Mouse (Mus musculus) neutrophil, adult 65 days (primary cell): ENCODE results near the gene Mcpt1. TPM values are rescaled to one million over a fixed set of nuclear protein-coding genes. Genes with fewer than 3 reads are reported as not detected.

Experiments
- total RNA-seq: library from RNA; stranded (reverse); gene quantifications from 2 replicates; pipeline ENCODE4 v1.2.4, GENCODE M21; 2023

Mcpt1 gene
- not detected in 2 replicates for total RNA-seq

DNA sequence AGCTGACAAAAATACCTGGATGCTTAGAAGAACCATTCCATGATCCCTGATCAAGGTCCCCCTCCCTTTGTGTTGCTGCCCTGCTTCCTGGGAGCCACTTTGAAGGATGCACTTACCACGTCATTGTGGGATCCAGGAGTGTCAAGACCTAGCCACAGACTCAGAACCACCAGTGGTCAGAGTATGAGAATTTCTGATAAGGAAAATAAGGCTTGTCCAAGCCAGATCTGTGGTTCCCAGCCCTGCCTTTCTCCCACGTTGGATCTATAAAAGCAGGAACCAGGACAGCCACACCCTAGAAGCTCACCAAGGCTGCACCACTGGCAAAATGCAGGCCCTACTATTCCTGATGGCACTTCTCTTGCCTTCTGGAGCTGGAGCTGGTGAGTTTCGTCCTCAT is at the start of gene Mcpt1:
TSS of gene Mcpt1 (plus strand) at position 301 of the 400 bp plus-strand sequence.

DNA sequence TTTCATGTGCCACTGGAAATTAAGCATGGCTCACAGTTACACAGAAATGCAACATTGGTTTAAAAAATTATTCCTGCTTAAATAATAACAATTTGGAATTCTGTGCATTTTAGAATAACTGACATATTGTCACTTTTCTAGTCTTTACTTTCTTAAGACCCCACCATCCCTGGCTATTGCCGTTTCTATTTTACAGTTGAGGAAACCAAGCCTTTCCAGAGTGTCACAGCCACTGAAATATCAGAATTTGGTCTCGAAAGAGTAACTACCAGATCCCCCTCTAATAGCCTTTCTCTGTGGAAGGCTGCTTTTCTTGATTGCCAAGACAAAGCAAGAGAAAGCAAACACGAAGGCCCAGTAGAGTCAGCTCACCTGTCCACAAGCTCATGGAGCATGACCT is 12.6 kb downstream of the Mcpt1 start, which contains the start of gene Mcpt9:
TSS of gene Mcpt9 (minus strand) at position 101 of the 400 bp plus-strand sequence.

DNA sequence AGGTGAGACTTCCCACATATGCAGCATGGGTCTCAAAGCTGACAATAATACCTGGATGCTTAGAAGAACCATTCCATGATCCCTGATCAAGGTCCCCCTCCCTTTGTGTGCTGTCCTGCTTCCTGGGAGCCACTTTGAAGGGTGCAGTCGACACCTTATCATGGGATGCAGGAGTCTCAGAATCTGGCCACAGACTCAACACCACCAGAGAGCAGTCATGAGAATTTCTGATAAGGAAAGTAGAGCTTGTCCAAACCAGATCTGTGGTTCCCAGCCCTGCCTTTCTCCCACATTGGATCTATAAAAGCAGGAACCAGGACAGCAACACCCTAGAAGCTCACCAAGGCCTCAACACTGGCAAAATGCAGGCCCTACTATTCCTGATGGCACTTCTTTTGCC is 24.0 kb downstream of the Mcpt1 start, which contains the start of gene Mcpt2:
TSS of gene Mcpt2 (plus strand) at position 250 of the 400 bp plus-strand sequence.

DNA sequence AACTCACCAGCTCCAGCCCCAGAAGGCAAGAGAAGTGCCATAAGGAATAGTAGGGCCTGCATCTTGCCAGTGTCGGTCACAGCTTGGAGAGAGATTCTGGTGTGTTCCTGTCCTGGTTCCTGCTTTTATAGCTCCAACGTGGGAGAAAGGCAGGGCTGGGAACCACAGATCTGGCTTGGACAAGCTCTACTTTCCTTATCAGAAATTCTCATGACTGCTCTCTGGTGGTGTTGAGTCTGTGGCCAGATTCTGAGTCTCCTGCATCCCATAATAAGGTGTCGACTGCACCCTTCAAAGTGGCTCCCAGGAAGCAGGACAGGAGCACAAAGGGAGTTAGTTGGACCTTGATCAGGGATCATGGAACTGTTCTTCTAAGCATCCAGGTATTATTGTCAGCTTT is 44.4 kb downstream of the Mcpt1 start, which contains the start of gene Mcpt4:
TSS of gene Mcpt4 (minus strand) at position 101 of the 400 bp plus-strand sequence.

Other genes starting within 250 kb of the Mcpt1 start
- 0.63 TPM in 1 of 2 replicates, not detected in the other for gene Adcy4, start 233.9 kb upstream of the Mcpt1 start, total RNA-seq
- gene Ripk3, start 229.1 kb upstream of the Mcpt1 start, total RNA-seq = 42.5 and 50.7 TPM in 2 replicates
- not detected in 2 replicates for gene Nfatc4, start 194.8 kb upstream of the Mcpt1 start, total RNA-seq
- gene Nynrin, start 164.0 kb upstream of the Mcpt1 start, total RNA-seq = 1.1 and 3.0 TPM in 2 replicates
- 0.48 and 0.54 TPM in 2 replicates for gene Cbln3, start 133.6 kb upstream of the Mcpt1 start, total RNA-seq
- gene Khnyn, start 133.0 kb upstream of the Mcpt1 start, total RNA-seq = 107 and 146 TPM in 2 replicates
- gene Sdr39u1, start 117.7 kb upstream of the Mcpt1 start, total RNA-seq = 1.9 and 2.2 TPM in 2 replicates
- not detected in 2 replicates for gene Cma1, start 73.3 kb upstream of the Mcpt1 start, total RNA-seq
- not detected in 2 replicates for gene Cma2, start 67.0 kb upstream of the Mcpt1 start, total RNA-seq
- gene Mcpt9, start 12.5 kb downstream of the Mcpt1 start, total RNA-seq = not detected in 2 replicates
- gene Mcpt2, start 24.1 kb downstream of the Mcpt1 start, total RNA-seq = not detected in 2 replicates
- not detected in 2 replicates for gene Mcpt4, start 44.3 kb downstream of the Mcpt1 start, total RNA-seq
- 83.0 and 87.4 TPM in 2 replicates for gene Mcpt8, start 67.3 kb downstream of the Mcpt1 start, total RNA-seq
- gene Ctsg, start 84.6 kb downstream of the Mcpt1 start, total RNA-seq = 123 and 127 TPM in 2 replicates
- gene Gzme, start 102.7 kb downstream of the Mcpt1 start, total RNA-seq = not detected in 2 replicates
- not detected in 2 replicates for gene Gzmd, start 114.6 kb downstream of the Mcpt1 start, total RNA-seq
- gene Gzmg, start 141.6 kb downstream of the Mcpt1 start, total RNA-seq = not detected in 2 replicates
- not detected in 2 replicates for gene Gzmn, start 156.6 kb downstream of the Mcpt1 start, total RNA-seq
- not detected in 2 replicates for gene Gzmf, start 193.4 kb downstream of the Mcpt1 start, total RNA-seq
- gene Gzmc, start 216.7 kb downstream of the Mcpt1 start, total RNA-seq = not detected in 2 replicates
- 0.27 and 0.76 TPM in 2 replicates for gene Gzmb, start 244.3 kb downstream of the Mcpt1 start, total RNA-seq